Mouse (Mus musculus) E14TG2a.4 (cell line): Measurements from ENCODE around the gene Map4k2.
A peak's percentile ranks its signal among the peaks of the same experiment; 100 is the strongest.

Experiments
- CTCF ChIP-seq: conservative IDR thresholded peaks from 2 replicates; pipeline ENCODE4 v1.5.1; 2014; ENCODE audit warnings: low read length
- NANOG ChIP-seq: IDR thresholded peaks from 2 replicates; pipeline ENCODE4 v1.6.1; 2014; ENCODE audit warnings: borderline replicate concordance, low read length, mixed read lengths
- POU5F1 ChIP-seq: IDR thresholded peaks from 2 replicates; pipeline ENCODE4 v1.6.1; 2014; ENCODE audit warnings: low read length, borderline replicate concordance

DNA sequence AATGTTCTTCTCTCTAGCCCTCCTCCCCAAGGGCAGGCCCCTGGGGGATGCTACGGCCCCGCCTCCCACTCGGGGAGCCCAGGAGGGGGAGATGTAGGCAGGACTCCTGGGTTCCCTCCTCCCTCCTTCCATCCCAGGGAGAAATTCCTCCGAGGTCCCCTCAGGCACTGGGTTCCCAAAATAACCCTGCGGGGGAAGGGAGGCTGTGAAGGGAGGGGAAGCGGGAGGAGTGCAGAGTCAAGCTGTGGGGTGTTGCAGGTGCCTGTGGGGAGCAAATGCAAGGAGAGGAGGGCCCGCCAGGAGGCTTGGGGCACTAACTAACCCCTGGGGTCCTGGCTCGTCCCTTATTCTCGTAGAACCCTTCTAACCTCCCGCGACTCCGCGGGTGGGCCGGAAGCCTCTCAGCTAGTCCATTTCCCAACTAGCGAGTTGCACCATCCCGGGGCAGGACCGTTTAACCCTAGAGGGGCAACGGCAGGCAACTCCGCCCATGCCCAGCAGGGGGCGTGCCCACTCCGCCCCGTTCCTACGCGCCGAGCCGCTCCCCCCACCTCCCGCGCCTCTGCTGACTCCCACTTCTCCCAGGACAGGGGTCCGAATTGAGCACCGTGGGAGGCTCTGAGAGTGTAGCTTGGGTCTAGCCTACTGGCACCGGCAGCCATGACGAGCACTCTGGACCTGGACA lies 60.3 kb downstream of the Map4k2 start:
- peak; percentile 27 for TF ChIP-seq CTCF
- TF ChIP-seq NANOG: no peak
- no peak for TF ChIP-seq POU5F1
